Mouse (Mus musculus): ENCODE measurements around the gene Cx3cr1. TPM values are rescaled to one million over a fixed set of nuclear protein-coding genes. Genes with fewer than 3 reads are reported as not detected.

Gene Cx3cr1
- polyA plus RNA-seq, 1 experiment: 65.4 TPM

- Histone ChIP-seq H3K4me1 (ENCODE audit: control insufficient read depth, insufficient read depth, low read length) (peaks cover 51% of the 10 kb centered on the region), H3K4me3 (ENCODE audit: insufficient read depth, low read length) (0 out of 2 replicates have a peak overlapping the region, but pooled peaks have one; percentile 13), H3K27ac (ENCODE audit: insufficient read depth, low read depth, low read length) (peak overlapping the region; percentile 81)
- TF ChIP-seq CTCF (IDR thresholded peaks at IDR 0.05; ENCODE audit: low read depth, low read length) (no peak), POLR2A (IDR thresholded peaks at IDR 0.05; ENCODE audit: borderline replicate concordance, low read depth, low read length) (no peak)
These were observed 32.3 kb downstream of the Cx3cr1 start for GRCm38 (mm10) chr9:120037414-120037813.

- no peak overlapping the region for H3K4me3 ChIP-seq (ENCODE audit: insufficient read depth, low read length)
- TF ChIP-seq CTCF (IDR thresholded peaks at IDR 0.05; ENCODE audit: low read depth, low read length): no peak
- peaks cover 42% of the 10 kb centered on the region for H3K4me1 ChIP-seq (ENCODE audit: control insufficient read depth, insufficient read depth, low read length)
- no peak overlapping the region for H3K27ac ChIP-seq (ENCODE audit: insufficient read depth, low read depth, low read length)
These were observed 35.3 kb downstream of the Cx3cr1 start for GRCm38 (mm10) chr9:120034375-120034774.

GRCm38 (mm10) chr9:120032710-120033109 is 37.0 kb downstream of the Cx3cr1 start:
- TF ChIP-seq POLR2A (IDR thresholded peaks at IDR 0.05; ENCODE audit: borderline replicate concordance, low read depth, low read length) (no peak), CTCF (IDR thresholded peaks at IDR 0.05; ENCODE audit: low read depth, low read length) (no peak)
- no peak overlapping the region for H3K4me3 ChIP-seq (ENCODE audit: insufficient read depth, low read length)
- peaks cover 29% of the 10 kb centered on the region for H3K4me1 ChIP-seq (ENCODE audit: control insufficient read depth, insufficient read depth, low read length)
- no peak overlapping the region for H3K27ac ChIP-seq (ENCODE audit: insufficient read depth, low read depth, low read length)

- H3K27ac ChIP-seq (ENCODE audit: insufficient read depth, low read depth, low read length): no peak overlapping the region
- H3K4me3 ChIP-seq (ENCODE audit: insufficient read depth, low read length): no peak overlapping the region
- peaks cover 18% of the 10 kb centered on the region; the same call in 1 of the 2 replicates for H3K4me1 ChIP-seq (ENCODE audit: control insufficient read depth, insufficient read depth, low read length)
- TF ChIP-seq CTCF (IDR thresholded peaks at IDR 0.05; ENCODE audit: low read depth, low read length) (no peak), POLR2A (IDR thresholded peaks at IDR 0.05; ENCODE audit: borderline replicate concordance, low read depth, low read length) (no peak)
These were observed 39.3 kb downstream of the Cx3cr1 start for GRCm38 (mm10) chr9:120030421-120030820.

GRCm38 (mm10) chr9:120029880-120030279 is 39.8 kb downstream of the Cx3cr1 start:
- no peak overlapping the region for H3K4me3 ChIP-seq (ENCODE audit: insufficient read depth, low read length)
- H3K4me1 ChIP-seq (ENCODE audit: control insufficient read depth, insufficient read depth, low read length): peaks cover 18% of the 10 kb centered on the region; the same call in 1 of the 2 replicates
- no peak overlapping the region for H3K27ac ChIP-seq (ENCODE audit: insufficient read depth, low read depth, low read length)
- TF ChIP-seq CTCF (IDR thresholded peaks at IDR 0.05; ENCODE audit: low read depth, low read length) (no peak), POLR2A (IDR thresholded peaks at IDR 0.05; ENCODE audit: borderline replicate concordance, low read depth, low read length) (no peak)

- Histone ChIP-seq H3K4me3 (ENCODE audit: insufficient read depth, low read length) (no peak overlapping the region; the same call in 1 of the 2 replicates), H3K4me1 (ENCODE audit: control insufficient read depth, insufficient read depth, low read length) (0 out of 2 replicates have a peak, but pooled peaks cover 9% of the 10 kb centered on the region), H3K27ac (ENCODE audit: insufficient read depth, low read depth, low read length) (no peak overlapping the region)
- TF ChIP-seq POLR2A (IDR thresholded peaks at IDR 0.05; ENCODE audit: borderline replicate concordance, low read depth, low read length): no peak
- TF ChIP-seq CTCF (IDR thresholded peaks at IDR 0.05; ENCODE audit: low read depth, low read length): peak; percentile 18; the same call in 1 of the 2 replicates
These were observed 42.1 kb downstream of the Cx3cr1 start for GRCm38 (mm10) chr9:120027401-120028151.

- TF ChIP-seq POLR2A (IDR thresholded peaks at IDR 0.05; ENCODE audit: borderline replicate concordance, low read depth, low read length): no peak
- no peak for TF ChIP-seq CTCF (IDR thresholded peaks at IDR 0.05; ENCODE audit: low read depth, low read length)
- Histone ChIP-seq H3K4me1 (ENCODE audit: control insufficient read depth, insufficient read depth, low read length) (0 out of 2 replicates have a peak, but pooled peaks cover 9% of the 10 kb centered on the region), H3K27ac (ENCODE audit: insufficient read depth, low read depth, low read length) (no peak overlapping the region), H3K4me3 (ENCODE audit: insufficient read depth, low read length) (no peak overlapping the region)
These were observed 45.1 kb downstream of the Cx3cr1 start for GRCm38 (mm10) chr9:120024625-120025024.

- 0 out of 2 replicates have a peak, but pooled peaks cover 9% of the 10 kb centered on the region for H3K4me1 ChIP-seq (ENCODE audit: control insufficient read depth, insufficient read depth, low read length)
- TF ChIP-seq CTCF (IDR thresholded peaks at IDR 0.05; ENCODE audit: low read depth, low read length): no peak
- TF ChIP-seq POLR2A (IDR thresholded peaks at IDR 0.05; ENCODE audit: borderline replicate concordance, low read depth, low read length): no peak
- H3K27ac ChIP-seq (ENCODE audit: insufficient read depth, low read depth, low read length): no peak overlapping the region
- H3K4me3 ChIP-seq (ENCODE audit: insufficient read depth, low read length): no peak overlapping the region
These were observed 45.5 kb downstream of the Cx3cr1 start for GRCm38 (mm10) chr9:120024171-120024570.

GRCm38 (mm10) chr9:120023086-120023811 is 46.4 kb downstream of the Cx3cr1 start, which contains the start of gene Xirp1:
Gene Xirp1, minus strand, starts transcription at chr9:120023598.
- H3K4me3 ChIP-seq (ENCODE audit: insufficient read depth, low read length): no peak within 1 kb of the TSS
- TF ChIP-seq POLR2A (IDR thresholded peaks at IDR 0.05; ENCODE audit: borderline replicate concordance, low read depth, low read length) (no peak), CTCF (IDR thresholded peaks at IDR 0.05; ENCODE audit: low read depth, low read length) (no peak)
- no peak within 1 kb of the TSS for H3K27ac ChIP-seq (ENCODE audit: insufficient read depth, low read depth, low read length)
- 0 out of 2 replicates have a peak, but pooled peaks cover 6% of the 10 kb centered on the region for H3K4me1 ChIP-seq (ENCODE audit: control insufficient read depth, insufficient read depth, low read length)

- no peak overlapping the region for H3K4me3 ChIP-seq (ENCODE audit: insufficient read depth, low read length)
- no peak overlapping the region for H3K27ac ChIP-seq (ENCODE audit: insufficient read depth, low read depth, low read length)
- H3K4me1 ChIP-seq (ENCODE audit: control insufficient read depth, insufficient read depth, low read length): no peaks in the 10 kb centered on the region
- TF ChIP-seq CTCF (IDR thresholded peaks at IDR 0.05; ENCODE audit: low read depth, low read length): no peak
- TF ChIP-seq POLR2A (IDR thresholded peaks at IDR 0.05; ENCODE audit: borderline replicate concordance, low read depth, low read length): no peak
These were observed 48.5 kb downstream of the Cx3cr1 start for GRCm38 (mm10) chr9:120021164-120021563.

All from bone marrow macrophage, adult 2 months (primary cell).